Mouse (Mus musculus) heart, embryonic 16.5 days (tissue): ENCODE data around the gene Lrfn4. TPM values are rescaled to one million over a fixed set of nuclear protein-coding genes. Genes with fewer than 3 reads are reported as not detected.

ENCODE experiments used
- ATAC-seq: fragments of 200-750 bp; cut with Nextera tagmentation; replicated peaks from 2 replicates; pipeline ENCODE4 v1.8.0; 2017; ENCODE audit warnings: moderate number of reproducible peaks; ENCODE audit not compliant: insufficient read depth, low FRiP score; ENCODE audit errors: extremely low read depth
- H3K27ac ChIP-seq: fragments of 300-500 bp; sonication (generic); 2 replicates; pipeline ENCODE4 v1.5.1; 2014; ENCODE audit warnings: mild to moderate bottlenecking, low read length, control low read depth, moderate library complexity
- H3K27me3 ChIP-seq: fragments of 300-500 bp; sonication (generic); 2 replicates; pipeline ENCODE4 v1.6.1; 2014; ENCODE audit warnings: low read length, mixed read lengths; ENCODE audit not compliant: control insufficient read depth, insufficient read depth
- H3K36me3 ChIP-seq: fragments of 300-500 bp; sonication (generic); 2 replicates; pipeline ENCODE4 v1.6.1; 2014; ENCODE audit not compliant: control insufficient read depth, insufficient read depth
- H3K4me1 ChIP-seq: fragments of 300-500 bp; sonication (generic); 2 replicates; pipeline ENCODE4 v1.6.1; 2014; ENCODE audit warnings: low read length, mixed read lengths; ENCODE audit not compliant: control insufficient read depth, insufficient read depth
- H3K4me2 ChIP-seq: fragments of 300-500 bp; sonication (generic); 2 replicates; pipeline ENCODE4 v1.6.1; 2014; ENCODE audit warnings: low read depth, mild to moderate bottlenecking, control low read depth, low read length
- H3K4me3 ChIP-seq: fragments of 300-500 bp; sonication (generic); 2 replicates; pipeline ENCODE4 v1.5.1; 2014; ENCODE audit warnings: mild to moderate bottlenecking, control low read depth, low read length
- H3K9ac ChIP-seq: fragments of 300-500 bp; sonication (generic); 2 replicates; pipeline ENCODE4 v1.6.1; 2014; ENCODE audit warnings: low read length, control low read depth
- H3K9me3 ChIP-seq: fragments of 300-500 bp; sonication (generic); replicated peaks from 2 replicates; pipeline ENCODE4 v1.6.1; 2016; ENCODE audit warnings: low read length; ENCODE audit not compliant: control insufficient read depth
- WGBS: fragments of 180-500 bp; shearing (Covaris S2); extraction: QIAGEN DNeasy Blood & Tissue Kit; methylation state at CpG from one replicate; pipeline ENCODE4 v1.1.7; 2014; 5-methylcytosine and 5-hydroxymethylcytosine counted together
- polyA plus RNA-seq: library from polyadenylated mRNA; unstranded; fragments of >200 nt; fragmentation: Nextera tagmentation; extraction: Ambion mirVana; gene quantifications from 2 replicates; pipeline ENCODE4 v1.2.1, GENCODE M21; 2015

Lrfn4 gene
- polyA plus RNA-seq, 1 experiment from 2014 or later = 1.8 TPM

GRCm38 (mm10) chr19:4578799-4579198, 36.7 kb downstream of the Lrfn4 start:
- no peak overlapping the region for H3K9ac ChIP-seq

GRCm38 (mm10) chr19:4573241-4573640, 42.2 kb downstream of the Lrfn4 start:
- no peaks in the 10 kb centered on the region for H3K27me3 ChIP-seq
- H3K4me2 ChIP-seq = no peak overlapping the region
- ATAC-seq = no peak
- H3K4me1 ChIP-seq = peaks cover 3% of the 10 kb centered on the region; the same call in 1 of the 2 replicates
- WGBS = 92% methylated on average over 1 of the region's 1 CpGs
- no peak overlapping the region for H3K27ac ChIP-seq
- H3K9me3 ChIP-seq = no peaks in the 10 kb centered on the region
- H3K36me3 ChIP-seq = no peaks in the 10 kb centered on the region
- H3K9ac ChIP-seq = no peak overlapping the region
- H3K4me3 ChIP-seq = no peak overlapping the region

More at GRCm38 (mm10) chr19:4578799-4579198, 36.7 kb downstream of the Lrfn4 start:
- Histone ChIP-seq H3K9me3 (no peaks in the 10 kb centered on the region), H3K4me3 (no peak overlapping the region), H3K27me3 (no peaks in the 10 kb centered on the region), H3K4me2 (no peak overlapping the region), H3K36me3 (no peaks in the 10 kb centered on the region), H3K4me1 (no peaks in the 10 kb centered on the region), H3K27ac (no peak overlapping the region)
- ATAC-seq = no peak
- 37% methylated on average over 2 of the region's 2 CpGs for WGBS

GRCm38 (mm10) chr19:4572467-4572866, 43.0 kb downstream of the Lrfn4 start:
- no peak overlapping the region for H3K27ac ChIP-seq
- H3K4me3 ChIP-seq = no peak overlapping the region
- H3K4me1 ChIP-seq = peaks cover 3% of the 10 kb centered on the region; the same call in 1 of the 2 replicates
- no peaks in the 10 kb centered on the region for H3K36me3 ChIP-seq
- no peak overlapping the region for H3K4me2 ChIP-seq
- H3K9ac ChIP-seq = no peak overlapping the region
- H3K9me3 ChIP-seq = no peaks in the 10 kb centered on the region
- WGBS = 89% methylated on average over 8 of the region's 8 CpGs
- no peaks in the 10 kb centered on the region for H3K27me3 ChIP-seq
- ATAC-seq = no peak

GRCm38 (mm10) chr19:4572061-4572460, 43.4 kb downstream of the Lrfn4 start:
- Histone ChIP-seq H3K4me2 (no peak overlapping the region), H3K36me3 (no peaks in the 10 kb centered on the region), H3K27me3 (no peaks in the 10 kb centered on the region), H3K9me3 (no peaks in the 10 kb centered on the region), H3K4me1 (peaks cover 3% of the 10 kb centered on the region; the same call in 1 of the 2 replicates), H3K27ac (no peak overlapping the region), H3K4me3 (no peak overlapping the region), H3K9ac (no peak overlapping the region)
- WGBS = 79% methylated on average over 4 of the region's 4 CpGs
- ATAC-seq = no peak

- ATAC-seq = no peak
- H3K4me3 ChIP-seq = no peak overlapping the region
- H3K9me3 ChIP-seq = no peaks in the 10 kb centered on the region
- peaks cover 3% of the 10 kb centered on the region; the same call in 1 of the 2 replicates for H3K4me1 ChIP-seq
- 89% methylated on average over 1 of the region's 1 CpGs for WGBS
- no peak overlapping the region for H3K4me2 ChIP-seq
- H3K27me3 ChIP-seq = no peaks in the 10 kb centered on the region
- H3K36me3 ChIP-seq = no peaks in the 10 kb centered on the region
- H3K9ac ChIP-seq = no peak overlapping the region
- no peak overlapping the region for H3K27ac ChIP-seq
These were observed 43.8 kb downstream of the Lrfn4 start for GRCm38 (mm10) chr19:4571658-4572057.

DNA sequence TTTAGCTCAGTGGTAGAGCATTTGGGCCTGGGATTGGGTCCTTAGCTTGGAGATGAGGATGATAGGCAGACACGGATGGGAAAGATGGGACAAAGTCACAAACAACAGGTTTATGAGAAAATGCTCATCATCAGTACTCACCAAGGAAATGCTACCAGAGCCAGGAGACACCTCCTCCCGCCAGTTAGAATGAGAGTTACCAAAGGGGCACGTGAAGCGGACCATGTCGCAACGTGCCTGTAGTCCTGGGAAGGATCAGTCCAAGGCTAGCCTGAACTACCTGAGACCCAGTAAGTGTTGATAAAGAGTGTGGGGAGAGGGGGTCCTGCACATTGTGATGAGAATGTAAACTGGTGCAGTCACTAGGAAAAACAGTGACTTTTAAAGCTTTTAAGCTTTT, 44.7 kb downstream of the Lrfn4 start:
- WGBS = 90% methylated on average over 6 of the region's 6 CpGs
- Histone ChIP-seq H3K9me3 (no peaks in the 10 kb centered on the region), H3K36me3 (no peaks in the 10 kb centered on the region), H3K9ac (no peak overlapping the region), H3K27ac (no peak overlapping the region), H3K4me1 (peaks cover 3% of the 10 kb centered on the region; the same call in 1 of the 2 replicates), H3K4me3 (no peak overlapping the region), H3K4me2 (no peak overlapping the region), H3K27me3 (no peaks in the 10 kb centered on the region)
- ATAC-seq = no peak

GRCm38 (mm10) chr19:4570237-4570613, 45.2 kb downstream of the Lrfn4 start:
- H3K27ac ChIP-seq = no peak overlapping the region
- H3K36me3 ChIP-seq = no peaks in the 10 kb centered on the region
- H3K4me2 ChIP-seq = no peak overlapping the region
- WGBS = 76% methylated on average over 11 of the region's 11 CpGs
- no peaks in the 10 kb centered on the region for H3K27me3 ChIP-seq
- H3K9me3 ChIP-seq = no peaks in the 10 kb centered on the region
- H3K4me3 ChIP-seq = no peak overlapping the region
- ATAC-seq = no peak
- H3K9ac ChIP-seq = no peak overlapping the region
- peaks cover 3% of the 10 kb centered on the region; the same call in 1 of the 2 replicates for H3K4me1 ChIP-seq

DNA sequence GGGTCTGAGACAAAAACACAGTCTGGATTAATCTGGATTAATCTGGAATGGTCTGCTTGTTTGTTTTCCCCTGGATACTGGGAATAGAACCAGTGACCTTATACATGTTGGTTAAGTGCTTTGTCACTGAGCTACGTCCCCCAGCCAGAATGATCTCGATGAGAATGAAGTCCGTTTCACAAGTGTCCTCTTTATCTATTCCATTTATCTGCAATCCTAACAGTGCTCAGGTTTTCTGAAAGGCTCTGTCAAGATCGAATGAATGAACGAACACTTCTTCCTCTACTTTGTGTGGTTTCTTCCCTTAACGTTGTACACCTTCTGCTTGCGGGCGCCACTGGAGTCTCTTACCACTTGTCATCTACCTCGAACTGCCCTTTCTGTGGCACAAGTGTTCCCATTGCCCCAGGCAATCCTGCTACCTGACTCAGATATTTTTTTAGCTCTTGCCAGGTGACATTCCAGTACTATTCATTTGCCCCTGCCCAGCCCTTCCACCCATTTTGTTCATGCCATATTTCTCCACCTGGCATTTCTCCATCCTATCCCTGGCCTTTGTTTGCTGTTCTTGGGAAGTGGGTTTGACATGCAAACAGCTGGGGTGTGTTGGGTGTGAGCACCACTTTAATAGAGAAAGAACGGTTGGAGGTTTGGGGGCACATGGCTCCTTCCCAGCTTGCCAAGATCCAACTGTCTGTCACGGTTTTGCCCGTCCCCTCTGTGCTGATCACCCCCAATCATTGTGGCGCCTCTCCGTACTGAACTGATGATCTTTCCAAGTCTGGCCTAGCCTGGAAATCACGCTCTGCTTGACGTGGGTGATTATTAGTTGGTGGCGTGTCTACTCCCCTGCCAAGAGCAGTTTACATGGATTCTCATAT, 45.9 kb downstream of the Lrfn4 start:
- H3K9me3 ChIP-seq = no peaks in the 10 kb centered on the region
- peaks cover 3% of the 10 kb centered on the region; the same call in 1 of the 2 replicates for H3K4me1 ChIP-seq
- H3K27me3 ChIP-seq = no peaks in the 10 kb centered on the region
- 76% methylated on average over 17 of the region's 17 CpGs for whole genome bisulfite sequencing
- H3K9ac ChIP-seq = no peak overlapping the region
- ATAC-seq = no peak
- H3K36me3 ChIP-seq = no peaks in the 10 kb centered on the region
- H3K4me3 ChIP-seq = no peak overlapping the region
- H3K27ac ChIP-seq = no peak overlapping the region
- no peak overlapping the region for H3K4me2 ChIP-seq

GRCm38 (mm10) chr19:4568832-4569231, 46.6 kb downstream of the Lrfn4 start:
- H3K4me1 ChIP-seq = peaks cover 3% of the 10 kb centered on the region; the same call in 1 of the 2 replicates
- H3K27me3 ChIP-seq = no peaks in the 10 kb centered on the region
- no peaks in the 10 kb centered on the region for H3K9me3 ChIP-seq
- 25% methylated on average over 4 of the region's 4 CpGs for WGBS
- no peak overlapping the region for H3K4me3 ChIP-seq
- H3K27ac ChIP-seq = no peak overlapping the region
- H3K9ac ChIP-seq = no peak overlapping the region
- no peaks in the 10 kb centered on the region for H3K36me3 ChIP-seq
- no peak overlapping the region for H3K4me2 ChIP-seq
- ATAC-seq = no peak
